Mouse (Mus musculus) lung, postnatal 0 days (tissue): ENCODE data around the gene Frat2. TPM values are rescaled to one million over a fixed set of nuclear protein-coding genes. Genes with fewer than 3 reads are reported as not detected.
"Not testable (repeated sequence)": the region's sequence is repeated elsewhere in the genome, so short reads cannot be mapped to it uniquely, and the experiment has no call there.

ENCODE experiments used
- ATAC-seq: fragments of 200-750 bp; cut with Nextera tagmentation; 2 replicates; pipeline ENCODE4 v1.8.0; 2017; ENCODE audit warnings: moderate library complexity
- DNase-seq: peaks from one replicate; pipeline ENCODE4 v3.0.0-alpha.2; 2016; ENCODE audit warnings: low spot score
- H3K27ac ChIP-seq: fragments of 300-500 bp; sonication (generic); 2 replicates; pipeline ENCODE4 v1.5.1; 2014; ENCODE audit warnings: antibody characterized with exemption, mild to moderate bottlenecking, low read length, mixed read lengths
- H3K27me3 ChIP-seq: fragments of 300-500 bp; sonication (generic); replicated peaks from 2 replicates; pipeline ENCODE4 v1.6.1; 2014; ENCODE audit warnings: low read length, mixed read lengths; ENCODE audit not compliant: insufficient read depth
- H3K36me3 ChIP-seq: fragments of 300-500 bp; sonication (generic); 2 replicates; pipeline ENCODE4 v1.6.1; 2014; ENCODE audit warnings: low read length, mixed read lengths; ENCODE audit not compliant: insufficient read depth
- H3K4me1 ChIP-seq: fragments of 300-500 bp; sonication (generic); 2 replicates; pipeline ENCODE4 v1.6.1; 2014; ENCODE audit warnings: antibody characterized with exemption, low read depth, low read length, mixed read lengths; ENCODE audit not compliant: insufficient read depth
- H3K4me2 ChIP-seq: fragments of 300-500 bp; sonication (generic); replicated peaks from 2 replicates; pipeline ENCODE4 v1.6.1; 2014; ENCODE audit warnings: low read depth, mild to moderate bottlenecking, low read length, moderate library complexity, mixed read lengths
- H3K4me3 ChIP-seq: fragments of 300-500 bp; sonication (generic); 2 replicates; pipeline ENCODE4 v1.5.1; 2014; ENCODE audit warnings: low read depth, low read length
- H3K9ac ChIP-seq: fragments of 300-500 bp; sonication (generic); replicated peaks from 2 replicates; pipeline ENCODE4 v1.6.1; 2014; ENCODE audit warnings: low read depth, mild to moderate bottlenecking
- H3K9me3 ChIP-seq: fragments of 300-500 bp; sonication (generic); 2 replicates; pipeline ENCODE4 v1.6.1; 2016; ENCODE audit warnings: low read length, mixed read lengths
- CTCF ChIP-seq: IDR thresholded peaks from 2 replicates; pipeline ENCODE4 v1.5.1; 2016; ENCODE audit warnings: antibody characterized with exemption, mild to moderate bottlenecking
- EP300 ChIP-seq: IDR thresholded peaks from 2 replicates; pipeline ENCODE4 v1.6.1; 2016; ENCODE audit warnings: antibody characterized with exemption, mild to moderate bottlenecking, control low read depth
- WGBS: fragments of 180-500 bp; shearing (Covaris S2); extraction: QIAGEN DNeasy Blood & Tissue Kit; methylation state at CpG from one replicate; pipeline ENCODE4 v1.1.7; 2014; 5-methylcytosine and 5-hydroxymethylcytosine counted together
- polyA plus RNA-seq: library from polyadenylated mRNA; unstranded; fragments of >200 nt; fragmentation: Nextera tagmentation; extraction: Ambion mirVana; gene quantifications from 2 replicates; pipeline ENCODE4 v1.2.1, GENCODE M21; 2015

Frat2 gene
- polyA plus RNA-seq, 1 experiment from 2014 or later = 4.6 TPM

DNA sequence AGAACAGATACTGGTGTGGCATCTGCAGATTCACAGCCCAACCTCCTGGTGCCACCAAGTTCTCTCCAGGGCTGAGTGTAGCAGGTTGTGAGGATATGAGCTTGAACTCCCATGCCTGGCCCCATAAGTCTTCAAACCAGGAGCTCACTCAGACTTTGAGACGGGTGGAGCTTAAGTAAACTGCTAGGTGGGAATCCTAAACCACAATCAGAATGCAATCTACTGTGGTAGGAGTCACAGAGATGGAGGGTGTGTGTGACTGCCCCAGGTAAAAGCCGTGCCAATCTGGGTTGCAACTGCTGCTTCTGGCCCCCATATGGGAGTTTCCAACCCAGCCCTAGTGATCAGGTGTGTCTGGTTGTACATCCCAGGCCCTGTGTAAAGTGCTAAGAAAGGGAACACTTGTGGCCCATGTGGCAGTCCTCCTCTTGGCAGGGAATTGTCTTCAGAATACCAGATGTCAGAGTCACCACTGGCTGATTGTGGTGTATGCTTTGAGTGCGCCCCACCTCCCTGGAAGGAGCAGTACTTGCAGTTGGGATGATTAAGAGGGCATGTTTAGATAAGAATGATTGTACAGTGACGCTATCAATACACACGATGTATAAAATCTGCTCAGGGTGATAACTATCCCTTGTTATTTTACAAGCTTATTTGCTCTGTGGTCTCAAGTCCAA, 9.3 kb upstream of the Frat2 start:
- Histone ChIP-seq H3K27ac (no peak overlapping the region), H3K27me3 (no peaks in the 10 kb centered on the region), H3K9ac (no peak overlapping the region), H3K4me3 (no peak overlapping the region), H3K4me2 (no peak overlapping the region), H3K4me1 (no peaks in the 10 kb centered on the region), H3K36me3 (no peaks in the 10 kb centered on the region), H3K9me3 (no peaks in the 10 kb centered on the region)
- 56% methylated on average over 5 of the region's 5 CpGs for WGBS
- TF ChIP-seq CTCF (no peak), EP300 (peak; percentile 55)
- DNase-seq = peak; percentile 31
- ATAC-seq = peak; percentile 54

DNA sequence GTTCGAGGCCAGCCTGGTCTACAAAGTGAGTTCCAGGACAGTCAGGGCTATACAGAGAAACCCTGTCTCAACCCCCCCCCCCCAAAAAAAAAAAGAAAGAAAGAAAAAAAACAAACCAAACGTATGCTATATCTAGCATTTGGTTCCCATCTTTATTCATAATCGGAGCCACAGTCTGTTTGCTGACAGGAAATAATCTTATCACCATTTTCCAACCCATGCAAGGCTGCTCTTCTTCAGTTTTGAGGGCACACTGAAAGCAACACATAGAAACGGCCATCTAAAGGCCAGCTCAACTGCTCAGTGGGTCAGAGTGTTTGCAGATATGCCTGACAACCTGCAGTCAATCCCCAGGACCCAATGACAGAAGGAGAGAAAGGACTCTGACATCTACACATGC, 4.5 kb upstream of the Frat2 start:
- no peaks in the 10 kb centered on the region for H3K4me1 ChIP-seq
- WGBS = 76% methylated on average over 4 of the region's 4 CpGs
- H3K9me3 ChIP-seq = no peaks in the 10 kb centered on the region
- ATAC-seq (no peak), DNase-seq (no peak)
- H3K4me2 ChIP-seq = no peak overlapping the region
- H3K27me3 ChIP-seq = no peaks in the 10 kb centered on the region
- H3K9ac ChIP-seq = no peak overlapping the region
- no peaks in the 10 kb centered on the region for H3K36me3 ChIP-seq
- TF ChIP-seq EP300 = no peak
- TF ChIP-seq CTCF = no peak
- no peak overlapping the region for H3K27ac ChIP-seq
- no peak overlapping the region for H3K4me3 ChIP-seq

DNA sequence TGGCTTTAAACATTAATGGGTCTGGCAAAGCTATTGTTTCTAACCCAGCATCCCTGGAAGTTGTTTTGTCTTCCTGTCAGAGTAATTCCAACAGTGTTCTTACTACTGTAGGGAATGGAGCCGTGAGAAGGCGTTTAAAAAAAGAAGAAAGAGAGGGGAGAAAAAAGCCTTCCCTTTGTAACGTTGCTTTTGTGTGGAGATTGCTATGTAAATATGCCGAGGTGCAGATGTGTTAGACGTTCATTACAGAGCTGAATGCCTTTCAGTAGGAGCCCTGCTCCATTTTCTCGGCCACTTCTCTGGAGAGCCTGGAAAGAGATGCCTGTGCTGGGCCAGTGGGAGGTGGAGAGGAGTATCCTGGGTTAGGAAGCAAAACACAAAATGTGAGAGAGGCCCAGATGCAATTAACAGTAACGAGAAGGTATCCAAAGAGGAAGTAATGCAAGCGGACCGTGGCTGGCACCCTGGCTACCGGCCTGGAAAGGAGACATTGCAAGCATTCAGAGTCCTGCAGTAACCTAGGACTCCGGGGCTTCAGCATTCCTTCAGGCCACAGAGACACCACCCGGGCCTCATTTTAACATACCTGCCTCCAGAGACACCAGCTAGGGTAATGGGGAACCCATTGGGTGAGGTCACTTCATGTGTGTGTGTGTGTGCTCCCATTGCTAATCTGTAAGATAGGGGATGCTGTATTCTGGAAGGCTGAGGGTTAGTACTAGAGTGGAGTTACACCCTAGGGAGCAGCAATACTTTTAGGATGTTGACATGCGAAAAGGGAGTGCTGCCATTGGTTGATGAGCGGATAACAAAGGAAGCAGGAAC, 3.0 kb upstream of the Frat2 start:
- no peak overlapping the region for H3K27ac ChIP-seq
- no peak overlapping the region for H3K9ac ChIP-seq
- WGBS = 39% methylated on average over 14 of the region's 14 CpGs

DNA sequence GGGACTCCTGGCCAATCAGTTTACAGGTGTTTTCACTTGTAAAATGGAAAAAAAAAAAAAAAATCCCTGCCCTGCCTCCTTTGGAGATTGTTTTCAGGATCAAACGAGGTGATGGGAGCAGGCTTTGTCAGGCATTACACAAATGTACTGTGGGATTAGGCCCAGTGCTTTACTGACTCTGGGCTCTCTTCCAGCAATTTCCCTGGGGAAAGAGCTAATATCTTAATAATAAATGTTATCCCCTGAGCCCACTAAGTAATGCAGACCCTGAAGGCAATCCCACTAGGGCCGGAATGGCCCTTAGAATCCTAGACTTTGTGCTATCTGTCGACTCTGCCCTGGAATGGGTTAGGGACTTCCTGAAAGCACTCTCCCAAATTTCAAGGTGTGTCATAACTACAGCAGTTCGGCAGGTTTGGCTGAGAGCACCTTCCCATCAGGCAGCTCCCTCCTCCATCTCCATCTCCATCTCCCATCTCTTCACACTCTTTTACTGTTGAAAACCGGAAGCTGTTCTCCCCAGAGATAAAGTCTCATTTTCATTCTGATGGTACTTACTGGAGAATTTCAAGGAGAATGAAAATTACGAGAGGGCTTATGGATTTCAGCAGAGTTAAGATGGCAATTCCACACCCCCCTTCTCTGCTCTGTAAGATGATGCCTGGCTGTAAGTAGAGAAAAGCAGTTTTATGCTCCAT, 2.2 kb upstream of the Frat2 start:
- Histone ChIP-seq H3K4me1 (peaks cover 4% of the 10 kb centered on the region; the same call in 1 of the 2 replicates), H3K4me2 (no peak overlapping the region), H3K27me3 (no peaks in the 10 kb centered on the region), H3K9ac (no peak overlapping the region), H3K4me3 (no peak overlapping the region), H3K9me3 (no peaks in the 10 kb centered on the region), H3K27ac (no peak overlapping the region), H3K36me3 (no peaks in the 10 kb centered on the region)
- DNase-seq (no peak), ATAC-seq (no peak)
- WGBS = 31% methylated on average over 6 of the region's 6 CpGs
- TF ChIP-seq EP300 = no peak
- no peak for TF ChIP-seq CTCF

More for the DNA sequence above, 3.0 kb upstream of the Frat2 start:
- no peaks in the 10 kb centered on the region for H3K9me3 ChIP-seq
- TF ChIP-seq CTCF = no peak
- TF ChIP-seq EP300 = no peak
- no peak overlapping the region for H3K4me3 ChIP-seq
- no peaks in the 10 kb centered on the region for H3K27me3 ChIP-seq
- peaks cover 4% of the 10 kb centered on the region; the same call in 1 of the 2 replicates for H3K4me1 ChIP-seq
- H3K4me2 ChIP-seq = no peak overlapping the region
- DNase-seq (no peak), ATAC-seq (no peak)
- H3K36me3 ChIP-seq = no peaks in the 10 kb centered on the region

- ATAC-seq = peak; percentile 48
- H3K4me1 ChIP-seq = not testable (repeated sequence)
- under 1% methylated on average over 39 of the region's 53 CpGs for WGBS
Measured at GRCm38 (mm10) chr19:41847614-41847991, 329 bp downstream of the Frat2 start.

GRCm38 (mm10) chr19:41847091-41847581, 796 bp downstream of the Frat2 start:
- WGBS = under 1% methylated on average over 50 of the region's 64 CpGs
- Histone ChIP-seq H3K36me3 (no peaks in the 10 kb centered on the region), H3K4me2 (peak overlapping the region; percentile 97), H3K9me3 (no peaks in the 10 kb centered on the region), H3K4me1 (peaks cover 4% of the 10 kb centered on the region; the same call in 1 of the 2 replicates), H3K9ac (peak overlapping the region; percentile 78), H3K27me3 (no peaks in the 10 kb centered on the region), H3K4me3 (peak overlapping the region; percentile 79), H3K27ac (peak overlapping the region; percentile 94)
- peak; percentile 32 for DNase-seq
- peak; percentile 8 for ATAC-seq
- peak; percentile 2; the same call in 1 of the 2 replicates for TF ChIP-seq CTCF
- no peak for TF ChIP-seq EP300

More at GRCm38 (mm10) chr19:41847614-41847991, 329 bp downstream of the Frat2 start:
- DNase-seq = peak; percentile 65
- H3K4me2 ChIP-seq = peak overlapping the region; percentile 97
- peak overlapping the region; percentile 94 for H3K27ac ChIP-seq
- H3K4me3 ChIP-seq = peak overlapping the region; percentile 79
- H3K36me3 ChIP-seq, H3K27me3 ChIP-seq, H3K9me3 ChIP-seq: not testable (repeated sequence)
- peak overlapping the region; percentile 78 for H3K9ac ChIP-seq
